Mouse (Mus musculus): ENCODE measurements around the gene Styk1.

DNA sequence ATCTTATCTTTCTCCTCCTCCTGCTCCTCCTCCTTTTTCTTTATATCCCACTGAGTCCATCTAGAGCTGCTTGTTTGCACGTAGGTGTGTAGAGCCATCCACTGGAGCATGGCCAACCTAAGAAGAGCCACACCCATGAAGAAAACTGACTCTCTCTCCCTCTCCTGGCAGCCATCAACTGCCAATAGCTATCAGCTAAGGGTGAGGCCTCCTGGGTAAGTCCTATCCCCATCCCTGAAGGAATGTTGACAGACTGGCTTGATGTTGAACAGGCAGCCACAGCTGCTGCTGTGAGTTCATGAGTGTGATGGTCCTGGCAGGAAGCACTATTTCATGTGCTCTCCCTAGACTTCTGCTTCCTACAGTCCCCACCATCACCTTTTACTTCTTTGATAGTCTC lies 43.3 kb upstream of the Styk1 start:
- TF ChIP-seq CTCF (IDR thresholded peaks at IDR 0.05), result no peak
- no peak for TF ChIP-seq EP300 (IDR thresholded peaks at IDR 0.05)

Measured in lung, postnatal 0 days (tissue).